Mouse (Mus musculus): Measurements from ENCODE around the gene Il11ra1.

DNA sequence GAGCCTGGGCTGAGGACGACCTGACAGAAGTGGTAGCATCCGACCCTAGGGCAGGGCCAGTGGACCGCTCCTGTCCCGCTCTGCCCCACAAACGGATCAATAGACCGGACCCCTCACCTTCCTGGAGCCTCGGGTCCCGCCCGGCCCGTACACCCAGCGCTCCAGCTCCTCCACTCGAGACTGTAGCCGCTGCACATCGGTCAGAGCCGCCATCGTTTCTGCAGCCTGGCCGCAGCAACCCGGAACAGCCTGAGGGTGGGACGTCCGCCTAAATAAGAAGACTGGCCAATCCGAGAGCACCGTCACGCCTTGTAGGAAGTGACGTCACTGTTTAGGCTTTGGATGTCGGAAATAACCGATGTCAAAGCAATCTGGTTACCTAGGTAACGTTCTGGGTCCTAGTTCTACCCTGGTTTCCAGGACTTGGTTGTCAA lies 23.1 kb downstream of the Il11ra1 start, which contains the start of gene Dctn3:
- TF ChIP-seq POLR2A (IDR thresholded peaks at IDR 0.05; ENCODE audit: borderline replicate concordance, extremely low read depth, insufficient read depth, insufficient read length, poor library complexity, severe bottlenecking) (peak; percentile 62; the same call in 1 of the 2 replicates), CTCF (IDR thresholded peaks at IDR 0.05; ENCODE audit: borderline replicate concordance, extremely low read depth, insufficient read depth, insufficient read length) (no peak)

All from brain, embryonic 14.5 days (tissue).